Mouse (Mus musculus): ENCODE measurements around the gene Ssbp3.

The Ssbp3 gene

GRCm38 (mm10) chr4:106910201-106911172, at the start of gene Ssbp3:
Gene Ssbp3 (plus strand): TSS chr4:106910701.
- peak; percentile 42 for DNase-seq

DNA sequence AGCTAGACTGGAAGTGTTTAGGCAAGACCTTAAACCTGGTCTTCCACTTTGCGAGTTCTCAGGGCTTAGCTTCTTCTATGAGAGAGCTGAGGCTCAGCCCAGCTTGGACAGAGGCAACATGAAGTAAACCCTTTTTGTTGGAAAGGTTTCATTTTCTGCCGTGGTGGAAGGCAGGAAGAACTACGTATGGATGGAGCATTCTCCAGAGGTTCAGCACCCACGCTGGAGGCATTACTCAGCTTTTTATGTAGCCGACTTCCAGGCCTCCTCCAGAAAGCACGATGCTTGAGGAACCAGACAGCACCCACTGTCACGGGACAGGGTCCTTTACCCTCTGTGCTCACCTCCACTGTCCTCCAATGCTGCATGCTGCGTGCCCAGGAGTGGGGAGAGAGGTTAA, 48.6 kb upstream of the Ssbp3 start:
- DNase-seq, result no peak

GRCm38 (mm10) chr4:106862317-106862716, 48.2 kb upstream of the Ssbp3 start:
- DNase-seq, result no peak

DNA sequence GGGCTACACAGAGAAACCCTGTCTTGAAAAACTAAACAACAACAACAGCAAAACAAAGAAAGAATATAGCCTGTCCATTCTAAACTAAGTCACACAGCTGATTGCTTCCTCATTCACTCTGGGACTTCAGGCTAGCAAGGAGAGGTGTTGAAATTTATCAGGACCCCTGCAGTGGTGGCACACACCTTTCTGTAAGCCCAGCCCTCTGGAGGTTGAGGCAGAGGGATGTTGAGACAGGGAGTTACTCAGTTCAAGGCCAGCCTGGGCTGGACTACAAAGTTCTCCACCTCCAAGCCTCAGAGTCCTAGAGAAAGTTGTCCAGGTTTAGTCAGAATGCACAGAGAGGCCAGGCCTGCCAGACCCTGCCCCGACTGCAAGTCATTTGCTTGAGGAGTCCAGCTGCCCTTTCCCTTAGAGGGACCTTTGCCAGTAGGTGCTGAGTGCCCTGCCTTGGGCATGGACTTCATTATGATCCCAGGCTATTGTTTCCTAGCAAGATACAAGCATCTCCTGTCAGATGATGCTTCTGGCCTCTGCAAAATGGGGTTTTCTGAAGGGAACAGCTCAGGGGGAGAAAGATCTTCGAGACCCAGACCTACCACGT, 47.6 kb upstream of the Ssbp3 start:
- DNase-seq, result no peak

DNA sequence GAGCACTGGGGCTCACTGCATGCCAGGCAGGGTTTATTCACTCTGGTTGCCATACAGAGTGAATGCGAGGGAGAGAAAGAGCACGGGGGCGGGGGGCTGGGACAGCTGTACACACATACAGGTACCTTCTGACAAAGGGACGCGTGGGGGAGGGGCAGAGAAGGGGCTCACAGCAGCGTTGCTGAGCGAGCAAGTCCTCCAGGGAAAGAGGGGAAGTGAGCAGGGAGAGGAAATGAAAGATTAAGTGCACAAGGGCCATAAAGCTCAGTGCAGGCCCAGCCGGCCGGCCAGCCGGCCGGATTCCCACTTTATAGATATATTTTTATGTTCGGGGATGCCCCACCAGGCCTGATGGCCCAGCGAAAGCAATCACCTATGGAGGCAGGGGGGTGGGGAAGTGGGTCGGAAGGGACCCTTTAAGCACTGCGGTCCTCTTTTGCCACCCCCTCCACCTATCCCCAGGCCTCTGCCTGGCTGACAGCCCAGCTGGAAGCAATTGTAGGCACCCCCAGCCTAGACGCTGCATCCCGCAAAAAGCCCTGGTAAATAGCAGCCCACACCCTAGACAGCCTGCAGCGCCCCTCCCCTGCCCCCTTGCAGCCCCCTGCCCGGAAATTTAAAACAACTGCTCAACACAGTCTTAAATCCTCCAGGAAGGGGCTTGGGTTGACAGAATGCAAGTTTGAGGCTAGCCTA, 44.9 kb upstream of the Ssbp3 start:
- DNase-seq, result peak; percentile 37

DNA sequence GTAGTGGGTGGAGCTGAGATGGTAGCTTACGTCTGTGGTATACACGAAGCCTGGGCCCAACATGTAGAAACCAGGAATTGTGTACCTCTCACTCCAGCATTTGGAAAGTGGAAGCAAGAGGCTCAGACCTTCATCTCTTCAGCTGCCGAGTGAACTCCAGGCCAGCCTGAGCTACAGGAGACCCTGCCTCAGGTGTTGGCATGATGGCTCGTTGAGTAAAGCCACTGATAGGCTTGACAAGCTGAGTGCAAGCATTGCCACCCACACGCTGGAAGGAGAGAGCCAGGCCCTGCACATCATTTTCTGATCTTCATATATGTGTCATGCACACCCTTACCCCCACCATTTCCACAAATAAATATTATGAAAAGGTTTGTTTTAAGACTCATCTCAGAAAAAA, 44.1 kb upstream of the Ssbp3 start:
- DNase-seq, result no peak

DNA sequence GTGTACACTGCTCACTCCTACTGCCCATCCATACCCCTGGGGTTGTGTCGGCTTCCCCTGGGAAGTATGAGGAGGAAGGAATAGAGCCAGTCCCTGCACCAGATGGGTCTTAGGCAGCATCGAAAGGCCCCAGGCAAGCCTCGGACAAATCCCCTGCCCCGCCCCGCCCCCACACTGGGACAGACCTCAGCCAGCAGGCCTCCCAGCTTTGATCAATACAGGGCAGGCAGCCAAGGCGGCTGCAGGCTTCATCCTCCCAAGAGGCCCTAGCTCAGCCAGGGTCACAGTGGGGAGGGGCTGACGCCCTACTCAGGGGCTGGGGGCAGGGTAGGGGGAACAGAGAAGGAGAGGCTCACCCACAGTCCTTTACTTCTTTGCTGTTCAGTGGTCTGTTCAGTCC, 43.7 kb upstream of the Ssbp3 start:
- peak; percentile 55 for DNase-seq

- no peak for DNase-seq
Measured at GRCm38 (mm10) chr4:106868737-106869438, 41.6 kb upstream of the Ssbp3 start.

- no peak for DNase-seq
Measured at GRCm38 (mm10) chr4:106869539-106869951, 41.0 kb upstream of the Ssbp3 start.

DNA sequence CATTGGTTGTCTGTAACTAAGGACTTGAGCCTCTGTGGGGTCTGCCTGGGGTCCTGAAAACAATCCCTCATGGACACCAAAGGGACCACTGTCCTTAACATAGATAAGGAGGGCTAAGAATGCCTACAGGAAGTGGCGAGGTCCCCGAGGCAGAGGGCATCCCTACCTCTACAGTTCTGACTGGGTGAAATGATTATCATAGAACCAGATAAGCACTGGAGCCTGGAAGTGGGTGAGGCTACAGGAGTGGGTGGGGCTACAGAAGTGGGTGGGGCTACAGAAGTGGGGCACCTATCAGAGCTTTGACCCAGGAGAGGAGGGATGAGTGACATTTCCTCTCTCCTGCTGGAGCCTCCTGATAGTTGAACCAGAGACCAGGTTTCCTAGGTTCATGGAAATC, 39.9 kb upstream of the Ssbp3 start:
- DNase-seq, result no peak

DNA sequence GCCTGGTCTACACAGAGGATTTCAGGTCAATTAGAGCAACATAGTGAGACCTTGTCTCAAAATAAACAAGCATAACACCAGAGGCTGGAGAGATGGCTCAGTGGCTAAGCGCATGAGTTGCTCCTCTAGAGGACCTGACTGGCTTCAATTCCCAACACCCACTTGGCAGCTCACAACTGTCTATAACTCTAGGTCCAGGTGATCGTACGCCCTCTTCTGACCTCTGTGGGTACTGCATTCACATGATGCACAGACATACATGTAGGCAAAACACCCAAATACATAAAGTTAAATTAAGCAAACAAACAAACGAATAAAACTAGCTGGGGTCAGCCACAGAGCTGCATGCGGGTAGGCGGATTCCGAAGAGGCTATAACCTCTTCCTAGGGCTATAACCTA, 36.0 kb upstream of the Ssbp3 start:
- DNase-seq, result no peak

- no peak for DNase-seq
Measured at GRCm38 (mm10) chr4:106881101-106881500, 29.4 kb upstream of the Ssbp3 start.

GRCm38 (mm10) chr4:106883149-106883548, 27.4 kb upstream of the Ssbp3 start:
- no peak for DNase-seq

GRCm38 (mm10) chr4:106886307-106887085, 24.0 kb upstream of the Ssbp3 start:
- DNase-seq, result no peak

GRCm38 (mm10) chr4:106896086-106896485, 14.4 kb upstream of the Ssbp3 start:
- DNase-seq, result peak; percentile 33

DNA sequence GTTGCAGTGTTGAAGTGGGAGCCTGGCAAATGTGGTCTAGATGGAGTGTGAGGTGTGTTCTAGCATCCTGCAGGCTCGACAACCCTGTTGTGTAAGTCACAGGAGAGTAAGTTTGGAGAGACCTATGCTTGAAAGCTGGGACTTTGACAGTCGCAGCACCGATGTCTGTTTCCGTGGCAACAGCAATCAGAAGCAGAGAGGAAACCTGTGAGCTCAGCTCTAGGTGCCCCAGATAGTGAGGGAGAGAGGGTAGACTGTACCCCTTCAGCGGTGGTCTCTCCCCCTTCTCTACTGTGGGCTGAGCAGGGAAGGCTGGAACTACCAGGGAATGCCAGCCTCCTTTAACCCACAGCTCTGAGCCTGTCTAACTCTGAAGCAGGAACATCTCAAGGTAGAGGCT, 11.6 kb upstream of the Ssbp3 start:
- DNase-seq, result no peak

- DNase-seq, result no peak
Measured at GRCm38 (mm10) chr4:106899471-106899870, 11.0 kb upstream of the Ssbp3 start.

DNA sequence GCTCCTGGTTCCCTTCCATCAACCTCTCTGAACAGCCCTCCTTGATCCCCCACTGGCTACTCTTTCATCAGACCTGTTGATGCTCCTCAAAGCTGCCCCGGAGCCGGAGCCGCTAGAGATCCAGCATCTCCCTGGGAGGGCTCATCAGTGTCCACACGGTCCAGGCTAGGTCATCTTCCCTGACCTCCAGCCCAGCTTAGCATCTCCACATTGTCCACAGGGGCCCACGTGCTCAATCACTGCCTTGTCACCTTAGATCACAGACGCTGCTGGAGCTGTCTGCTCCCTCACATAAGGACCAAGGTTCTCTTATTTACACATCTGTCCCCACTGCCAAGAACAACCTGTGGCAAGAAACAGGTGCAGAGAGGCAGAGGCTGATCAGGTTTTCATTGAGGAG, 9.8 kb upstream of the Ssbp3 start:
- DNase-seq, result no peak

DNA sequence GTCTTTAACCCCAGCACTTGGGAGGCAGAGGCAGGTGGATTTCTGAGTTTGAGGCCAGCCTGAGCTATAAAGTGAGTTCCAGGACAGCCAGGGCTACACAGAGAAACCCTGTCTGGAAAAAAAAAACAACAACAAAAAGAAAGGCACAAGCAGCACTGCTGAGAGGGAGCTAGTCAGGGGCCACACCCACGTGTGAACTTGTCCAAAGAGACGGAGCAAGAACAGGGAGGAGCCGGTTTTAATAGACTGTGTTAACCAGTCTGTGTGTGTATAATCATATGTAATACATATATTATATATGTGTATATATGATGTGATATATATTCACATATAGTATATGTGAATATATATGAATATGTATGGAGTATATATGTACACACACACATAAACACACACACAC, 8.9 kb upstream of the Ssbp3 start:
- no peak for DNase-seq

- DNase-seq, result no peak
Measured at GRCm38 (mm10) chr4:106902157-106902556, 8.3 kb upstream of the Ssbp3 start.

DNA sequence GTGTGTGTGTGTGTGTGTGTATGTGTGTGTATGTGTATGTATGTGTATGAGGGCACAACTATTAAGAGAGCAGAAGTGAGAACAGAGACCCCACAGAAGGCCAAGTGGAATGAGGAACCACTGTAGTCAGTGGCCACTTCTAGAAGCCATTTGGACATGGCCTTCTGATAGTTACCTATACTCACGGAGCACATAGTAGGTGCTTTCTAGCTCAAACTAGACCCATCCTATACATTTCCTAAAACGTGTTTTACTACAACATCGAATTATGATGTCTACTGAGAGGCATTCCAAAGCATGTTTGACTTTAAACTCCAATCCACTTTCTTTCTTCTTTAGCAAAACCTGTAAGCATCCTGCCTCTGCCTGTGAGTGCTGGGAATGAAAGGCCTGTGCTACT, 4.6 kb upstream of the Ssbp3 start:
- DNase-seq, result no peak

Data from right cerebral cortex, postnatal 14 days (tissue).